Mouse (Mus musculus): ENCODE results near the gene Fars2. TPM values are rescaled to one million over a fixed set of nuclear protein-coding genes. Genes with fewer than 3 reads are reported as not detected.
A peak's percentile ranks its signal among the peaks of the same experiment; 100 is the strongest.

The Fars2 gene
- polyA plus RNA-seq, 1 experiment, result 19.4 TPM

DNA sequence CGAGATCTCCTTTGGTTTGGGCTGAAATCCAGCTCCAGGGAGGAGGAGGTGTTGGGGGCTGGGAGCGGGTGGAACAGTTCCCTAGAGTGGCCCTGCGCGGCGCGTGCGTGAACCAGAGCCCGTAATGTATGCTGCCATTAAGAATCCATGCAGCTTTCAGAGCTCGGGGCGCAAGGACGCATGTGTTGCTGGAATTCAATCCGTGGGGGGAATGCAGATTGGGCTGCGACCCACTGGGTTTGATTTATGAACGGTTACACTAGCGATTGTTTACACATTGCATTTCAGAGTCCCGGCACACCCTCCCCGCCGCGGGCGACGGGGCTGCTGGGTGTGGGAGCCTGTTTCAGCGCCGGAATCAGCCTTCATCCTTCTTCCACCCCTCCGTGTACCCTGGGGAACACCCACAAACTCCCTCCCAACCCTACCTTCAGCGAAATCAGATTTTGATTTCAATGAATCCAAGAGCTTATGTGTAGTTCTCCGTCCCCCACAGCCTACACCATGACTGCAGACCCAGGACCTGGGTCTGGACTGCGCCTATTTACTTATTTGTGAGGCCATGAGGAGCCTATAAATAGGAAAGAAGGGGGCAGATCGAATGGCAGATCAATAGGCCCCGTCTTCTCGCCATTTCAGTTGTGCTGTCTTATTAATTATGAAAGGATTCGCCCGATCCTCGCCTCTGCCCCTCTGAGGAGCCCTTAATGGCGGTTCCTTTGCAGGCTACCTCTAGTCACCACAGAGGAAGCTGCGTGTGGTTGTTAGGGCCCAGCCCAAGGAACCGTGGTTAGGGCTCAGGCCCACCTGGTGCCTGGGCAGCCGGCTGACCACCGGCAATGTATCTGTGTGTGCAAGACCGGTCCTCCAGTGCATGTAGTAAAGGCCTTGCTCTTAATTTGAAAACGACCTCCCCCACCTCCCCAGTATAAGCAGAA lies 607.6 kb downstream of the Fars2 start:
- no peak overlapping the region for H3K4me3 ChIP-seq (ENCODE audit: extremely low read depth, insufficient read depth, insufficient read length)
- DNase-seq (ENCODE audit: low read depth in 1 of 2, low spot score in 2 of 2), result no peak
- peaks cover 30% of the 10 kb centered on the region for H3K27me3 ChIP-seq (ENCODE audit: control insufficient read depth, insufficient read depth, low read length)
- 5% methylated on average over 40 of the region's 40 CpGs for WGBS
- no peak overlapping the region for H3K27ac ChIP-seq (ENCODE audit: insufficient read depth, low read length)
- H3K4me1 ChIP-seq (ENCODE audit: control insufficient read depth, insufficient read depth, insufficient read length), result no peaks in the 10 kb centered on the region
- H3K36me3 ChIP-seq (ENCODE audit: control insufficient read depth, insufficient read depth, low read length), result no peaks in the 10 kb centered on the region
- TF ChIP-seq CTCF (IDR thresholded peaks at IDR 0.05; ENCODE audit: extremely low read depth, insufficient read depth, insufficient read length, insufficient replicate concordance), result no peak
- no peak for TF ChIP-seq POLR2A (IDR thresholded peaks at IDR 0.05; ENCODE audit: low read depth, low read length)

DNA sequence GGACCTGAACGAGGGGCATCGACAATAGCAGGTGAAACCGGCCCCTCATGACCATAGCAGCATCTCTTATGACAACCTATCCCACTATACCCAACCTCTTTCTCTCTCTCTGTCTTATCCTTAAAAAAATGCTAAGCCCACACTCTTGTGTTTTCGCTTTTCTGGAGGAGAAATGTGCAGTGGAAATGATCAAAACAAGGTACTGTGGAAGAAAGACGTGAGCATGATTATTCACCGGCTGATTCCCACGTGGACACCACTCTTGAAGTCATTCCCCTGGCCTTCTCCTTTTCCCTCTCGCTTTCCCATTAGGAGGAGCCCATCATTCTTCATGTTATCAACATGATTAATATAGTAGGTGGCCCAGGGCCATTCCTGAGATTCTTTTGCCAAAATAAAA lies 608.7 kb downstream of the Fars2 start:
- DNase-seq (ENCODE audit: low read depth in 1 of 2, low spot score in 2 of 2), result no peak
- H3K4me1 ChIP-seq (ENCODE audit: control insufficient read depth, insufficient read depth, insufficient read length), result no peaks in the 10 kb centered on the region
- H3K27me3 ChIP-seq (ENCODE audit: control insufficient read depth, insufficient read depth, low read length), result peaks cover 31% of the 10 kb centered on the region
- H3K4me3 ChIP-seq (ENCODE audit: extremely low read depth, insufficient read depth, insufficient read length), result no peak overlapping the region
- no peak overlapping the region for H3K27ac ChIP-seq (ENCODE audit: insufficient read depth, low read length)
- TF ChIP-seq POLR2A (IDR thresholded peaks at IDR 0.05; ENCODE audit: low read depth, low read length) (no peak), CTCF (IDR thresholded peaks at IDR 0.05; ENCODE audit: extremely low read depth, insufficient read depth, insufficient read length, insufficient replicate concordance) (no peak)
- 12% methylated on average over 8 of the region's 8 CpGs for WGBS
- H3K36me3 ChIP-seq (ENCODE audit: control insufficient read depth, insufficient read depth, low read length), result no peaks in the 10 kb centered on the region

DNA sequence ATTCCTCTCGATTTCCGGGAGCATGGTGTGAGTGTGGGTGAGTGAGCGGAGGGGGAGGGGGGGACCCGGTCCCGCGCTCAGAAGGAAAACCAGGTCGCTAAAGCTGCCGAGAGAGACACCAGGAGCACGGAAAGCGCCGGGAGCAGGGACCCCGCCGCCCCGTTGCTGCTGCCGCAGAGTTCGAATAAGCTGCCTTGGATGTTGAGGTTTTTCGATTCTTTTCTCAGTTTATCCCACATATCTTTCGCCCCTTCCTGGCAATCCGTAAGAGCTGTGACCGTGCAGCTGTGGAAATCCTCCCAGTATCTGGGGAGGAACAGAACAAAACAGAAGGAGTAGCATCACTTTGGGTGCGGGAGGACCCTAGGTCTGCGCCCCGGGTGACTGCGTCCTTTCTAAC lies 609.3 kb downstream of the Fars2 start:
- TF ChIP-seq CTCF (IDR thresholded peaks at IDR 0.05; ENCODE audit: extremely low read depth, insufficient read depth, insufficient read length, insufficient replicate concordance), result no peak
- peaks cover 32% of the 10 kb centered on the region for H3K27me3 ChIP-seq (ENCODE audit: control insufficient read depth, insufficient read depth, low read length)
- DNase-seq (ENCODE audit: low read depth in 1 of 2, low spot score in 2 of 2), result no peak
- H3K4me3 ChIP-seq (ENCODE audit: extremely low read depth, insufficient read depth, insufficient read length), result no peak overlapping the region
- no peaks in the 10 kb centered on the region for H3K36me3 ChIP-seq (ENCODE audit: control insufficient read depth, insufficient read depth, low read length)
- H3K4me1 ChIP-seq (ENCODE audit: control insufficient read depth, insufficient read depth, insufficient read length), result no peaks in the 10 kb centered on the region
- 6% methylated on average over 24 of the region's 24 CpGs for WGBS
- H3K27ac ChIP-seq (ENCODE audit: insufficient read depth, low read length), result no peak overlapping the region

- 4% methylated on average over 34 of the region's 34 CpGs for WGBS
- Histone ChIP-seq H3K4me3 (ENCODE audit: extremely low read depth, insufficient read depth, insufficient read length) (peak overlapping the region; percentile 14; the same call in 1 of the 2 replicates), H3K36me3 (ENCODE audit: control insufficient read depth, insufficient read depth, low read length) (no peaks in the 10 kb centered on the region), H3K4me1 (ENCODE audit: control insufficient read depth, insufficient read depth, insufficient read length) (no peaks in the 10 kb centered on the region), H3K27ac (ENCODE audit: insufficient read depth, low read length) (no peak overlapping the region), H3K27me3 (ENCODE audit: control insufficient read depth, insufficient read depth, low read length) (peaks cover 36% of the 10 kb centered on the region)
- DNase-seq (ENCODE audit: low read depth in 1 of 2, low spot score in 2 of 2), result no peak
- TF ChIP-seq POLR2A (IDR thresholded peaks at IDR 0.05; ENCODE audit: low read depth, low read length), result no peak
- no peak for TF ChIP-seq CTCF (IDR thresholded peaks at IDR 0.05; ENCODE audit: extremely low read depth, insufficient read depth, insufficient read length, insufficient replicate concordance)
Measured at GRCm38 (mm10) chr13:36726951-36727778, 610.0 kb downstream of the Fars2 start.

GRCm38 (mm10) chr13:36727779-36728470 lies 610.7 kb downstream of the Fars2 start:
- TF ChIP-seq CTCF (IDR thresholded peaks at IDR 0.05; ENCODE audit: extremely low read depth, insufficient read depth, insufficient read length, insufficient replicate concordance) (no peak), POLR2A (IDR thresholded peaks at IDR 0.05; ENCODE audit: low read depth, low read length) (no peak)
- no peak for DNase-seq (ENCODE audit: low read depth in 1 of 2, low spot score in 2 of 2)
- 11% methylated on average over 20 of the region's 23 CpGs for WGBS
- H3K4me3 ChIP-seq (ENCODE audit: extremely low read depth, insufficient read depth, insufficient read length), result no peak overlapping the region
- H3K27ac ChIP-seq (ENCODE audit: insufficient read depth, low read length), result no peak overlapping the region
- H3K27me3 ChIP-seq (ENCODE audit: control insufficient read depth, insufficient read depth, low read length), result peaks cover 36% of the 10 kb centered on the region
- H3K36me3 ChIP-seq (ENCODE audit: control insufficient read depth, insufficient read depth, low read length), result no peaks in the 10 kb centered on the region
- H3K4me1 ChIP-seq (ENCODE audit: control insufficient read depth, insufficient read depth, insufficient read length), result no peaks in the 10 kb centered on the region

GRCm38 (mm10) chr13:36728509-36728908 lies 611.3 kb downstream of the Fars2 start:
- WGBS, result 39% methylated on average over 5 of the region's 5 CpGs
- DNase-seq (ENCODE audit: low read depth in 1 of 2, low spot score in 2 of 2), result no peak
- H3K27me3 ChIP-seq (ENCODE audit: control insufficient read depth, insufficient read depth, low read length), result peaks cover 31% of the 10 kb centered on the region

More at GRCm38 (mm10) chr13:36728509-36728908, 611.3 kb downstream of the Fars2 start:
- H3K4me3 ChIP-seq (ENCODE audit: extremely low read depth, insufficient read depth, insufficient read length), result no peak overlapping the region
- H3K4me1 ChIP-seq (ENCODE audit: control insufficient read depth, insufficient read depth, insufficient read length), result no peaks in the 10 kb centered on the region
- H3K27ac ChIP-seq (ENCODE audit: insufficient read depth, low read length), result no peak overlapping the region
- H3K36me3 ChIP-seq (ENCODE audit: control insufficient read depth, insufficient read depth, low read length), result no peaks in the 10 kb centered on the region
- no peak for TF ChIP-seq POLR2A (IDR thresholded peaks at IDR 0.05; ENCODE audit: low read depth, low read length)
- no peak for TF ChIP-seq CTCF (IDR thresholded peaks at IDR 0.05; ENCODE audit: extremely low read depth, insufficient read depth, insufficient read length, insufficient replicate concordance)

Data from spleen, adult 2 months (tissue).